Mouse (Mus musculus): ENCODE measurements at regions not wholly inside any gene's neighbourhood (a gene's known extent, or its start where the extent isn't known, plus 50 kb on each side); places are given as distances from the start of the nearest gene placed in this dataset.

GRCm38 (mm10) chr15:59169831-59170230 lies 280.7 kb downstream of the Gm49356 start:
- TF ChIP-seq CTCF (IDR thresholded peaks at IDR 0.05; ENCODE audit: borderline replicate concordance, extremely low read depth, insufficient read depth, insufficient read length): no peak
- TF ChIP-seq POLR2A (IDR thresholded peaks at IDR 0.05; ENCODE audit: borderline replicate concordance, extremely low read depth, insufficient read depth, insufficient read length, poor library complexity, severe bottlenecking): no peak

All from brain, embryonic 14.5 days (tissue).